Mouse (Mus musculus): ENCODE data around the gene Adgrl3. TPM values are rescaled to one million over a fixed set of nuclear protein-coding genes. Genes with fewer than 3 reads are reported as not detected.

Adgrl3 gene
- polyA plus RNA-seq, 1 experiment: 63.0 TPM

DNA sequence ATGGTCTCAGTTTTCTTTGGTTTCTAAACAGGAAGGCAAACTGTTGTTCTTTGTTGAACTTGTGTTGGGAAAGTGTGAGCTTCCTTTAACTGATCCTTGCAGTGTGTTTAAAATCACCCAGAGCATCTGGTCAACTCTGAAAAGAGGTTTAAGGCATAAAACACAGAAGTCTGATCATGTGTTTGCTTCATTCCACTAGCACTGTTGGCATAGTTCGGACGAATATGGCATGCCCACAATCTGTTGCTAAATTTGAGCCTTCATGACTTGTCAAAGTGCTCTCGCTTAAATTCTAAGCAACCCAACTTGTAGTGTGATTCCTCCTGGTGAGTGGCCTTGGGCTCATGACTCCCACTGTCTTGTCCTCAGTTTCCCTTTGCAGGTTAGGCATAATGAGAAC is 249.8 kb downstream of the Adgrl3 start:
- peaks cover 4% of the 10 kb centered on the region; the same call in 1 of the 2 replicates for H3K4me1 ChIP-seq (ENCODE audit: control insufficient read depth, insufficient read depth, low read length)
- H3K27ac ChIP-seq (ENCODE audit: insufficient read depth, low read length): peak overlapping the region; percentile 40; the same call in 1 of the 2 replicates
- no peak overlapping the region for H3K4me3 ChIP-seq (ENCODE audit: insufficient read depth, low read length)
- TF ChIP-seq POLR2A (IDR thresholded peaks at IDR 0.05; ENCODE audit: extremely low read depth, insufficient read depth, low read length) (no peak), CTCF (IDR thresholded peaks at IDR 0.05; ENCODE audit: extremely low read depth, insufficient read depth, low read length) (no peak)

- Histone ChIP-seq H3K4me3 (ENCODE audit: insufficient read depth, low read length) (no peak overlapping the region), H3K4me1 (ENCODE audit: control insufficient read depth, insufficient read depth, low read length) (no peaks in the 10 kb centered on the region), H3K27ac (ENCODE audit: insufficient read depth, low read length) (no peak overlapping the region)
- no peak for TF ChIP-seq CTCF (IDR thresholded peaks at IDR 0.05; ENCODE audit: extremely low read depth, insufficient read depth, low read length)
- no peak for TF ChIP-seq POLR2A (IDR thresholded peaks at IDR 0.05; ENCODE audit: extremely low read depth, insufficient read depth, low read length)
Observed at GRCm38 (mm10) chr5:81275346-81276047, 255.6 kb downstream of the Adgrl3 start.

GRCm38 (mm10) chr5:81279246-81279645 is 259.3 kb downstream of the Adgrl3 start:
- H3K4me3 ChIP-seq (ENCODE audit: insufficient read depth, low read length): no peak overlapping the region
- TF ChIP-seq CTCF (IDR thresholded peaks at IDR 0.05; ENCODE audit: extremely low read depth, insufficient read depth, low read length) (no peak), POLR2A (IDR thresholded peaks at IDR 0.05; ENCODE audit: extremely low read depth, insufficient read depth, low read length) (no peak)

DNA sequence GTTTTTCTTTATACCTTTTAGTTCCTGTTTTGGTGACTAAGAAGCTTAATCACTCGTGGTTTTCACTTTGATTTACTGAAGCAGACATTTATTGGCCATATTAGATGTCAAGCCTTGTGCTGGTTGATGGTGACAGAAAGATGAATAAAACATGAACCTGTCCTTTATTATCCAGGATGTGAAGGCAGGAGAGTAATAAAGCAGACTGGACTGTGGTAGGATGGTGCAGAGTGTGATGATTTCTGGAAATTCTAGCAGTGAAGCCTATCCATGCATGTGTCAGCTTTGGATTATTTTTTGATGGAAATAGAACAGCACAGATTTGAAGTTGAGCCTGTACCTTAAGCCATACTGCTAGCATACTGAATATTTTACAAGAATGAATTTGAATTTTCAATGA is 265.7 kb downstream of the Adgrl3 start:
- Histone ChIP-seq H3K4me3 (ENCODE audit: insufficient read depth, low read length) (no peak overlapping the region), H3K4me1 (ENCODE audit: control insufficient read depth, insufficient read depth, low read length) (no peaks in the 10 kb centered on the region), H3K27ac (ENCODE audit: insufficient read depth, low read length) (no peak overlapping the region)
- TF ChIP-seq POLR2A (IDR thresholded peaks at IDR 0.05; ENCODE audit: extremely low read depth, insufficient read depth, low read length) (no peak), CTCF (IDR thresholded peaks at IDR 0.05; ENCODE audit: extremely low read depth, insufficient read depth, low read length) (no peak)

More at GRCm38 (mm10) chr5:81279246-81279645, 259.3 kb downstream of the Adgrl3 start:
- no peak overlapping the region for H3K27ac ChIP-seq (ENCODE audit: insufficient read depth, low read length)
- H3K4me1 ChIP-seq (ENCODE audit: control insufficient read depth, insufficient read depth, low read length): no peaks in the 10 kb centered on the region

DNA sequence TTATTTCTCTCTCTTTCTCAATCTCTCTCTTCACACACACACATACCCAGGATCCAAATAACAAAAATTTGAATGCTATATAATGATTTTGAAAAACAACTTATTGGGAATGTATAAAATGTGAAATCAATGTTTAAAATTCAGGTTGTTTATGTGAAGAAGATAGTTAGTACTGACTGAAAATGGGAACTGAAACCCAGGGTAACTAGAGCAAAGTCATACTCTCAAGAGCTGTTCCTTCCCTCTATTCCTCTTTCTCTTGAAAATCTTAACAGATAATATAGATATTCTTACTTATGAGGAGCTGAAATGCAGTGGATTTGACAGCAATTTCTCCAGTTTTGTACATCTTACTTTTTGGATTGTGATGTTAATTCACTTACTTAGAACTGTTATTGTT is 281.9 kb downstream of the Adgrl3 start:
- H3K4me3 ChIP-seq (ENCODE audit: insufficient read depth, low read length): no peak overlapping the region
- no peak for TF ChIP-seq CTCF (IDR thresholded peaks at IDR 0.05; ENCODE audit: extremely low read depth, insufficient read depth, low read length)
- no peak for TF ChIP-seq POLR2A (IDR thresholded peaks at IDR 0.05; ENCODE audit: extremely low read depth, insufficient read depth, low read length)
- H3K4me1 ChIP-seq (ENCODE audit: control insufficient read depth, insufficient read depth, low read length): no peaks in the 10 kb centered on the region
- no peak overlapping the region for H3K27ac ChIP-seq (ENCODE audit: insufficient read depth, low read length)

GRCm38 (mm10) chr5:81317406-81318112 is 297.6 kb downstream of the Adgrl3 start:
- peaks cover 1% of the 10 kb centered on the region; the same call in 1 of the 2 replicates for H3K4me1 ChIP-seq (ENCODE audit: control insufficient read depth, insufficient read depth, low read length)
- TF ChIP-seq POLR2A (IDR thresholded peaks at IDR 0.05; ENCODE audit: extremely low read depth, insufficient read depth, low read length): no peak
- TF ChIP-seq CTCF (IDR thresholded peaks at IDR 0.05; ENCODE audit: extremely low read depth, insufficient read depth, low read length): no peak
- no peak overlapping the region for H3K4me3 ChIP-seq (ENCODE audit: insufficient read depth, low read length)
- H3K27ac ChIP-seq (ENCODE audit: insufficient read depth, low read length): no peak overlapping the region

DNA sequence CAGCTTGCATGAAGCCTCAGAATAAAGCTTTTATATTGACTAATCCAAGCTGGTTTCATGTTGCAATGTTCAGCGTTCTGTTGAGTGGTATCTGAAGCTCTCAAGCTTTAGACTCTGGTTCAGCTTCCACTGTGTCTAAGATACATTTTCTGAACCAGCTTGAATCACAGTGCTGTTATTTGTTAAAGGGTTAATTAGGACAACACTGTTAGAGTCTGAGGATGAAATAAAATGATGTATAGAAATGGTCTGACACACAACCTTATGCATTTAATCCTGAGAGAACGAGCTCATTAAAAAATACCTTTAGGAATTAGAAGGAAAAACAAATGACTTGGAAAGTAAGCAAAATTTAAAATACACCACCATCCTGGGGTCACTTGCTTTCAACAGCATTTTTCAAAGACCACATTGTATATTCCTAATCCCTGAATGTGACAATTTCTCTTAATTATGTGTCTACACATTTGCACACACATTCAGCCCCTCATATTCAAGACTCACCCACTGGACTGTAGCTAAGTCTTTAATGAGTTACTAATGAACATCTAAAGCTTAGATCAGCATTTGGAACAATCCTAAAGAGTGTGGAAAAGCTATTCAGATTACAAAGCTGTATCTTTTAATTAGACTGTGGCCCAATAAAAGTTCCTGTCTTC is 301.5 kb downstream of the Adgrl3 start:
- H3K4me3 ChIP-seq (ENCODE audit: insufficient read depth, low read length): no peak overlapping the region
- TF ChIP-seq POLR2A (IDR thresholded peaks at IDR 0.05; ENCODE audit: extremely low read depth, insufficient read depth, low read length): no peak
- TF ChIP-seq CTCF (IDR thresholded peaks at IDR 0.05; ENCODE audit: extremely low read depth, insufficient read depth, low read length): no peak
- peaks cover 1% of the 10 kb centered on the region; the same call in 1 of the 2 replicates for H3K4me1 ChIP-seq (ENCODE audit: control insufficient read depth, insufficient read depth, low read length)
- H3K27ac ChIP-seq (ENCODE audit: insufficient read depth, low read length): no peak overlapping the region

DNA sequence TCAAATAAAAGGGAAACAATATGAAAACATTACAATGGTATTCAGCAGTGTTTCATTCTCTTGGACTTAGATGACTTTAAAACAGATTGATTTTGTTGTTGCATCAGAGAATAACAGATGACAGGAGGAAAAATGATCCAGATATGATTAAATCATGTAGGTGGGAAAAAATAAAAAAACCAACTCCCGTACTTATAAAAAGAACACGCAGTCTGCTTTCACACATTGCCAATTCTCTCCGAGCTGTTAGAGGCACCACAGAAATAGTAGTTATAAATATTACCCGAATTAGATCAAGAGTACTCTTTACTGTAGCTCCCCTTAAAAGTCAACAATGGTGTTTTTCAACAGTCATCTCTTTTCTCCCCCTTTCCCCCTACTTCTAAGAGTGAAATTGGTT is 302.1 kb downstream of the Adgrl3 start:
- no peak overlapping the region for H3K27ac ChIP-seq (ENCODE audit: insufficient read depth, low read length)
- peaks cover 1% of the 10 kb centered on the region; the same call in 1 of the 2 replicates for H3K4me1 ChIP-seq (ENCODE audit: control insufficient read depth, insufficient read depth, low read length)
- no peak for TF ChIP-seq POLR2A (IDR thresholded peaks at IDR 0.05; ENCODE audit: extremely low read depth, insufficient read depth, low read length)
- TF ChIP-seq CTCF (IDR thresholded peaks at IDR 0.05; ENCODE audit: extremely low read depth, insufficient read depth, low read length): no peak
- no peak overlapping the region for H3K4me3 ChIP-seq (ENCODE audit: insufficient read depth, low read length)

- TF ChIP-seq POLR2A (IDR thresholded peaks at IDR 0.05; ENCODE audit: extremely low read depth, insufficient read depth, low read length) (no peak), CTCF (IDR thresholded peaks at IDR 0.05; ENCODE audit: extremely low read depth, insufficient read depth, low read length) (no peak)
- Histone ChIP-seq H3K27ac (ENCODE audit: insufficient read depth, low read length) (no peak overlapping the region), H3K4me3 (ENCODE audit: insufficient read depth, low read length) (no peak overlapping the region), H3K4me1 (ENCODE audit: control insufficient read depth, insufficient read depth, low read length) (no peaks in the 10 kb centered on the region)
Observed at GRCm38 (mm10) chr5:81326916-81327315, 307.0 kb downstream of the Adgrl3 start.
